Mouse (Mus musculus) kidney, postnatal 14 days (tissue): ENCODE measurements at regions not wholly inside any gene's neighbourhood (a gene's known extent, or its start where the extent isn't known, plus 50 kb on each side); places are given as distances from the start of the nearest gene placed in this dataset.

Source experiments
- DNase-seq: peaks from one replicate; pipeline ENCODE4 v3.0.0; 2022; ENCODE audit warnings: mixed read lengths

GRCm38 (mm10) chr12:77135067-77135466 lies 102.9 kb upstream of the Fut8 start:
- DNase-seq: no peak

DNA sequence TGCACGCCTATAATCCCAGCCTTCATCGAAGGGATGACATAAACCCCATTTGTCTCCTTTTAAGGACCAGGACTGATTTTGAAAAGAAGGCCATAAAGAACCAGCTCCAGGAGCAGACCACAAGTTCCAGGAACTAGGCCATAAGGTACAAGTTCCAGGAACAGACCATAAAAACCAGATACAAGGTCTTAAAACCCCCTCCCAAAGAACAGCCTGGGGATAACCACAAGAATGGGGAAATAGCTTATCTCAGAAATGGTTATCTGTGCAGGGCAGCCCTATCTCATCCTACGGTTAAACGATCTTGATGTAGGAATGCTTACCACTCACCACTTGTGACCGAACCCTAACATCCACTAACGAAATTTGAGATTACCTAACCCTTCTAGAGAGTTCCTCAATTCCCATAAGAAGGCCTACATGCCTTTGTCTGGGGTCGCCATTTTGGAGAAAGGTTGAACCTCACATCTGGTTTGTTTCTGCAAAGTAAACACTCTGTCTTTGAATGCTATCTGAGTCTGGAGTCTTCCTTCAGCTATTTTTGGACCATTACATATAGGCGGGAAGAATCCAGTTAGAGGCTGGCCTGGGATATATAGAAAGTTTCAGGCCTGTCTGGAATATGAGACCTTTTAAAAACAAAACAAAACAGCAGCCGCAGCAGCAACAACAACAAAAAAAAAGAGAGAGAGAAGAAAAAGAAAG lies 103.5 kb upstream of the Fut8 start:
- DNase-seq: no peak

GRCm38 (mm10) chr12:77133465-77134305 lies 104.2 kb upstream of the Fut8 start:
- DNase-seq: no peak

GRCm38 (mm10) chr12:77131328-77131727 lies 106.6 kb upstream of the Fut8 start:
- peak; percentile 22 for DNase-seq

DNA sequence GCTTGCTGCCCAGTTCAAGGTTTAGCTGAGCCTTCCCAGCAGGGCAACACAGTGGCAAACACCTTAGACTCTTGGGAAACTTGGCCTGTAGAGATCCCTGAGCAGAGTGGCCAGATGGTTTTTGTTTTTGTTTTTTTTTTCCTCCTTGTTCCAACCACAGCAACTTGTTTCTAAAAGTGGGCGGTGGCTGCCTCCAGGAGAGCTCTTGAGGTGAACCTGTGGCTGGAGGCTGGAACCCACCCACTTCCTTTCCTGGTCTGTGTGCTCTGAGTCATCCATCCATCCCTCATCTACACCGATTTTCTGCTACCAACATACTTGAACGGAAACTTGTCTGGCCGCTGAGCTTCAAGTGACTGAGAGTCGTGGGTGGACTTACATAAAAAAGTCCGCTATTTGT lies 107.4 kb upstream of the Fut8 start:
- DNase-seq: no peak

GRCm38 (mm10) chr12:77124267-77124666 lies 113.7 kb upstream of the Fut8 start:
- no peak for DNase-seq

DNA sequence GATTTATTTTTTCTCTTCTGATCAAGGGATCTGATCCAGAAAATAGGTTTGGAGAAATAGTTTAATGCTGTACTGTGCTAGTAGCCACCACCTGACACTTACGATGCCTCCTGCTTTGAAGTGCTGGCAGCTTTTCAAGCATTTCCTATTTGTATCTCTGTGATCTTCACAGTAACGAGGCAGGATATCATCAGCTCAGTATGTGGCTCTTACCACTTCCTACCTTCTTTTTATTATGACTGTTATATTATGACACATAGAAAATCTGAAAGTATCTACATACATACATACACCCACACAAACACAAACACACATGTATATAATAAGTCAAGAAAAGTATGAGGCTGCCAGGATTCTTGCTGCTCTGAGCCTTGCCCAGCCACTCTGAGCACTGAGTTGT lies 124.4 kb upstream of the Fut8 start:
- DNase-seq: no peak

- no peak for DNase-seq
These were observed 125.8 kb upstream of the Fut8 start for GRCm38 (mm10) chr12:77112133-77112532.

GRCm38 (mm10) chr12:77107251-77107650 lies 130.7 kb upstream of the Fut8 start:
- DNase-seq: no peak

GRCm38 (mm10) chr12:77105887-77106600 lies 131.9 kb upstream of the Fut8 start:
- peak; percentile 28 for DNase-seq

DNA sequence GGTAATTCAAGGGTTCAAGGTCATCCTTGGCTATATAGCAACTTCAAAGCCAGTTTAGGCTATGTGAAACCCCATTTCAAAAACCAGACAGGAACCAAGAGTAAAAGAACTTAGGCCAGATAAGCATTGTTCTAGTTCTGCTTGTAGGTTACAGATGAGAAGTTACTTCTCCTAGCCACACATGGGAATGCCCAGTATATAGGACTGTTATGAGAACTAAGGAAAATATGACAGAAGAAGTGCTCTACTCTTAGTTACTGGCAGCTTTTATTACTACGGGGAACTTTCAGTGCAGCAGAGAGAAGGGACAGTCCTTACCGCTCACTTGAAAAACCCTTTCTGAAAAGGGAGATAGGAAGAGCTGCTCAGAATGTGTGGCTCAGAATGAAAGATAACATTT lies 137.4 kb upstream of the Fut8 start:
- no peak for DNase-seq

- DNase-seq: no peak
These were observed 137.5 kb upstream of the Max start for GRCm38 (mm10) chr12:77099521-77099920.

GRCm38 (mm10) chr12:77098821-77099220 lies 136.8 kb upstream of the Max start:
- no peak for DNase-seq

DNA sequence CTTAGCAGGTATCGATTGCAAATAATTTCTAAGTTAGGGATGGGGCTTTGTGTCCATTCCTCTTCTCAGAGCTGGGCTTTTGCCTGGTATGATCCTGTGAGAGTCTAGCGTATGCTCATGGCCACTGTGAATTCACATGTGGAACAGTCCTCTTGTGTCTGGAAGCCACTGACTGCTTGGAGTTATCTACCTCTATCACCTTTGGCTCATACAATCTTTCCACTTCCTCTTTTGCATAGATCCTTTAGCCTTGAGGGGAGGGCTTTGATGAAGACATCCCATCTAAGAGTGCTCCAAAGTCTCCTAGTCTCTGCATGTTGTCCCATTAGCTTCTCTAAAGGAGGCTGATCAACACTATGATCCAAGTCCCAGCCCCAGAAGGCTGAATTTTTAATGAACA lies 135.8 kb upstream of the Max start:
- no peak for DNase-seq

DNA sequence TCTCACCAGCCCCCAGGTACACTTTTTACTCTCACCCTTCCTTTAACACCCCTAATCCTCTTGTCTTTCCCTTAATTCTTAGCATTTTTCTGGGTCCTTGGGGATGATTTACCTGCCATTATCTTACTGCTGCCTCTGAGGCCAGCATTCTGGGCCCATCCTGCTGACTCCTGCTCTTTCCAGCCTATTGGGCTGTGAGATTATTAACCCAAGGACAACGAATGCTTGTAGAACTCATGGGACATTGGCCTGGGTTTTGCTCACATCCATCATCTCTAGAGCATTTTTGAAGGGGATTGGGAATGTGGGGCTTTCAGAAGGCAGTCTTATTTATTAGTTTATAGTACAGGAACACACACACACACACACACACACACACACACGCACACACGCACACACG lies 134.5 kb upstream of the Max start:
- peak; percentile 29 for DNase-seq

DNA sequence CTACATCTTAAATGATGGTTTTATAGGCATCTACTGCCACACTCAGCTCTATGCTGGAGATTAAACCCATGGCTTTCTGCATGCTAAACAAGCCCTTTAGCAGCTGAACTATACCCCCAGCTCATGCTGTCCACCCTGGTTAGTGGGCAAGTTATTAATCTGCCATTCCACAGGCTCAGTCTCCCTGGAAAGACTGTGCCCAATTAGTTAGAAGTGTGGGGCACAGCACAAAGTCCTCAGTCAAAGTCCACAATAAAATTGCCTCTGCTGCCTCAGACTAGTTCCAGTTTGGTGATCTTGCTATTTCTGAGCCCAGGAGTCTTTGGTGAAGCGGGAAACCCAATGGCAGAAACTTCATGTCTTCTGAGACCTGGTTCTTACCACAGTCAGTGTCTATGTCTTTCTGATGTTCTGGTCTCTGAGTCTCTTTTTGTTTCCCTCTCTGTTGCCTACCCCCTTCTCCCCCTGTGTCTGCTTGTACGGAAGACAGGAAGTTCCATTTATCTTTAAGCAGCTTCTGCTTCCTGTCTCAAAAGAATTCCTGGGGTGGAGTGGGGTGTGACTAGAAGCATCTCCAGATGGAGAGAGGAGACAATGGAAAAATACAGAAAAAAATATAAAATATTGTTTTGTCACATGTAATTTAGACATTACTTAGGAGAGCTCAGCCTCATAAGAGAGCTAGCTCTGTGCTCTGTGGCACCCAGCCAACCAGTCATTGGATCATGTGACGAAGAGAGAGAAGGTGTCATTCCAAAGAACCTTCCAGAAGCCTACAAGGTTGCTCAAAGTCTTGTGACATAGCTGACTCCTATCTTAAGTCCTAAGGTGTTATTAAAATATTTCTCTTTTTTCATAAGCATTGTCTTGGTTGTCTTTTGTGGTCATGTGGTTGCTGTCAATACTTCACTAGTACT lies 133.3 kb upstream of the Max start:
- DNase-seq: peak; percentile 80

DNA sequence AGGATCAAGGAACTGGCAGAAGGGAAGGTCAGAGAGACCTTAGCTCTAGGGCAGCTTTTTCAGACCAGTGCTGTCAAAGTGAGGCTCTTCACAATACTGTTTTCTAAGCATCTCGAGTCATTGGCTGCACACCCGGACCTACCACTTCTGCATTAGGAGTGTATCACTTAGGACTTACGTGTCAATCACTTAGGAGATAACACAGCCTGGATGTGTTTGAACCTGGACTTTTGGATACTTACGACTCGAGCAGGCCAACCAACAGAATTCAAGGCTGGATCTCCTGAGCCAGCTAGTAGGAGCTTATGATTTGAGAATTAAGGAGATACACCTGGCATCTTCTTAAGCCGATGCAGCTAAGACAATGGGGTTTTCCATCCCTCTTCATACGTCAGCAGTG lies 132.2 kb upstream of the Max start:
- no peak for DNase-seq

GRCm38 (mm10) chr12:77092741-77093140 lies 130.7 kb upstream of the Max start:
- DNase-seq: peak; percentile 81

GRCm38 (mm10) chr12:77092143-77092542 lies 130.1 kb upstream of the Max start:
- no peak for DNase-seq

DNA sequence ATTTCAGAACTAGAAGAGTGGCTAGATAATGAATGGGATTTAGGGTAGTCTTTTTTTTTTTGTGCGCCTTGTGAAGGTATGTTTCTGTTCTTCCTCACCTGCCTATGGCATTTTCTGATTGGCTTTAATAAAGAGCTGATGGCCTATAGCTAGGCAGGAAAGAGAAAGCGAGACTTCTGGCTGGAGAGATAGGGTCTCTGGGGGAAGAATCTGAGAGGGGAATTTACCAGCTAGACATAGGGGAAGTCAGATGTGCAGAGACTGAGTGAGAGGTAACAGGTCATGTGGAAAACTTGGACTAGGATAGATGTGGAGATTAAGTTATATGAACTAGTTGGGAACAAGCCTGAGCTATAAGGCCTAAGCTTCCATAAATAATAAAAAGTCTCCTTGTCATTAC lies 129.7 kb upstream of the Max start:
- no peak for DNase-seq

DNA sequence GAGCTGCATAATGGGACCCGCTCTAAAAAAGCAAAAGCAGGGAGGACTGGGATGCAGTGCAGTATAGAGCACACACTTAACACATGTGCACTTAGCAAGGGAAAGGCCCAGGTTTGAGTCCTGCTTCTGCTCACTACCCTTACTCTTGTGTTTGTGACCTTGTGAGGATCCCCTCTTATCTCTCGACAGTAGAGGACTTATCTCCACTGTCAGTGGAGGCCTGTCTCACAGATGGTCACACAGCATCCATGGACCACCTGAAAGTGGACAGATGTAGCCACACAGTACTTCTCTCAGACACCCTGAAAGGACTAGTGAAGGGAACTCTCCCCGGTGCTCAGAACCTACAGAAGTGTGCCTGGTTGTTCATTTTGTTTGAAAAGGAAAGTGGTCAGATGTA lies 128.5 kb upstream of the Max start:
- no peak for DNase-seq

DNA sequence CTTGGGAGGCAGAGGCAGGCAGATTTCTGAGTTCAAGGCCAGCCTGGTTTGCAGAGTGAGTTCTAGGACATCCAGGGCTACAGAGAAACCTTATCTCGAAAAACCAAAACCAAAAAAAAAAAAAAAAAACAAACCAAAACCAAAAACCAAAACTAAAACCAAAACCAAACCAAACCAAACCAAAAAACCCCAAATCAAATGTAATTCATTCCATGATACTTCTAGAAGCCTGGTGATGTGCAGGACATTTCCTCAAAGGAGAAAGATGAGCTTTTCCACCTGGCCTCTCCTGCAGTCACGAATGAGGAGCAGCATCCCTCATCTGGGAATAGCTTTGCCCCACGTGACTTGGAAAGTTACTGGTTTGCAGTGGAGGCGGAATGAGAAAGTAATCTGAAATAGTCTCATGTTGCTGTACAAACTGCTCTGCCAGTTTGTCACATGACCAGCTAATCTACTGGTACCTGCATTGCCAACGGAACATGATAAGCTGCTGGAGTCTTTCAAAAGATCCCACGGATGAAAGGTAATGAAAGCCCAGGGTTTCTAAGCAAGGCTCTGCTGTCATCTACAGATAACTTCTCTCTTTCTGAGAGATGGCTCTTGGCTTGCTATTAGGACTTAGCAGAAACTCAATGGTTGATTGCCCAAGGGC lies 127.8 kb upstream of the Max start:
- no peak for DNase-seq
